Mouse (Mus musculus): Measurements from ENCODE around the gene Speg.

Speg gene

DNA sequence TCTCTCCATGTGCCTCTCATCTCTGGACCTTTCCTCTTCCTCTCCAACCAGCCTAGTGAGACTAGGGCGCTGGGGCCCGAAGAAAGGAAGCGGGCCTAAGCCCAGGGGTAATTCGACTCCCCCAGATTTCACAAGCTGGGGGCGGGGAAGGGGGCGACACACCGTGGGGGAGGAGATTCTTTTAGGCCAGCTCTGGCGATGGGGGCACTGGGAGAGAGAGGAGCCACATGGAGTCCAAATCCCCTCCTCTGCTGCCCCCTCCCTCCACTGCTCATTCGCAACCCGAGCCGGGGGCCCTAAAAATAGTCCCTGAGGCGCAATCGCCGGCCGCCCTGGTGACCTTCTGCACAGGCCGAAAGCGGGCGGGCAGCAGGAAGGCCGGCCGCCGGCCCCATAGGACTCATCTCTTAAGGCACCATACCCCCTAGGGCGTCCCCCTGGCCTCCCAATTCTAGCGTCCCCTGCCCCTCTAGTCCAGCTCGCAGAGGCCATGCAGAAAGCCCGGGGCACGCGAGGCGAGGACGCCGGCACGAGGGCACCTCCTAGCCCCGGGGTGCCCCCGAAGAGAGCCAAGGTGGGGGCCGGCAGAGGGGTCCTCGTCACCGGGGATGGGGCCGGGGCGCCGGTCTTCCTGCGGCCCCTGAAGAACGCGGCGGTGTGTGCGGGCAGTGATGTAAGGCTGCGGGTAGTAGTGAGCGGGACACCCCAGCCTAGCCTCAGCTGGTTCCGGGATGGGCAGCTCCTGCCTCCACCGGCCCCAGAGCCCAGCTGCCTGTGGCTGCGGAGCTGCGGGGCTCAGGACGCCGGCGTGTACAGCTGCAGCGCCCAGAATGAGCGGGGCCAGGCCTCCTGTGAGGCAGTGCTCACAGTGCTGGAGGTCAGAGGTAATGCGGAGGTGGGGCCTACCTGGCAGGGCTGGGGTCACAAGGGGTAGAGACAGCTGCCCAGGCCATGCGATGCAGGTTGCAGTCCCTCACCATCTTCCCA, at the start of gene Speg:
Speg (plus strand) TSS at position 348 of the 987 bp plus-strand sequence.
- no peak for DNase-seq (ENCODE audit: low spot score)

DNA sequence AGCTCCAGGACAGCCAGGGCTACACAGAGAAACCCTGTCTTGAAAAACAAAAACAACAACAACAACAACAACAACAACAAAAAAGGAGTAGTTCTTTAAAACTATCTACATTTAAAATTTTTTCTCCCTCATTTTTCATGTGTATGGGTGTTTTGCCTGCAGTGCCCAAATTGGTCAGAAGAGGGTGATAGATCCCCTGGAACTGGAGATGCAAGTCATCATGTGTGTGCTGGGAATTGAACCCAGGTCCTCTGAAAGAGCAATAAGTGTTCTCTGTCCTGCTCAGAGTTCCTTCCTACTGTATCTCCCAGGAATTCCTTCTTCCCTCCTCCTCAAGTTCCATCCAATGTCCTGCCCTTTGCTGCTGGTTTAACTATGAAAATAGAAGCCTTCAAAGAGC, 47.6 kb upstream of the Speg start:
- DNase-seq (ENCODE audit: low spot score): no peak

DNA sequence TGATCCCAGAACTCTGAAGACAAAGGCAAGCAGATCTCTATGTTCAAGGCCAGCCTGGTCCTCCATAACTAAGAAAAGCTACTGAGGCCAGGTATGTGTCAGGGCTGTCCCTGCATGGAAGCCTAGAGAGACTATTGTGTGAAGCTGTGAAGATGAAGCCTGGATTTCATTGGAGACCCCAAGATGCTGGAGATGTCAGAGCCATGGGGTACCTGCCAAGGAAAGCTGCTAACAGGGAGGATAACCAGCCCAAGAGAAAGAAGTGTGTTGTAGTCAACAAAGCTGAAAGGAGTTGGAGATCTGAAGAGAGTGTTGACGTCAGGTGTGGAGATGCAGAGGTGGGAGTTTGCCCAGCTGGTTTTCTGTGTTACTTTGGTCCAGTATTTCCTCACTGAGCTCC, 43.8 kb upstream of the Speg start:
- DNase-seq (ENCODE audit: low spot score): no peak

DNA sequence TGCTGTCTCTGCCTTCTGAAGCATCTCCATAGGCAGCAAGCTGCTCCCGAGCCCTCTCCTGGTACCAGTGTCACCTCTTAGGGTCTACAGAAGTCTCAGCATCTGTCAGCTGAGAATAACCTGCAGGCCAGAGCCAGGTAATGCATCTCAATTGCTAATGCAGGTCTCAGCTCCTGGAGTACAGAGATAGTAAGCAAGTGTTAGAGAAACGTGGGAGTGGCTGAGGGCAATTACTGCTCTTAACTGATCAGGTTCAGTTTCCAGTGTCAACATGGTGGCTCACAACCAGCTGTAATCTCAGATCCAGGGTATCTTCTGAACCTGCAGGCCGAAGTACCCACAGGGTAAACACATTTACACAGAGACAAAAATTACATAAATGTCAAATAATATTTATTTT, 38.6 kb upstream of the Speg start:
- peak; percentile 13 for DNase-seq (ENCODE audit: low spot score)

DNA sequence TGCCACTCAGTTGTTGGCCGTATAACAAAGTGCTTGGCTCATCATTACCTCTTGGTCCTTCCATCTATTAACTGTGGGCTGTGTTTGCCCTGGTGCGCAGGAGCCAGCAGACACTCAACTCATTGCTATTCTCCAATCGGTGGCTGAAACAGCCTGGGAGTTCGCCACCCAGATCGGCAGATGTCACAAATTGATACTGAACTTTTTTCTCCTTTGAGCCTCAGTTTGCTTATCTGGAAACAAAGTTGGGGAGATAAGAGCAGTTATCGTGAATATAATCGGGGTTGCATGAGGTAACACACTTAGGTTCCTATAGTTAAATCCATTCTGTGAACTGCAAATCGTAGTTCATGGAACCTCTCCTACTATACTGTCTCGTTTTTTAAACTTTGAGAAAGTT, 38.0 kb upstream of the Speg start:
- no peak for DNase-seq (ENCODE audit: low spot score)

DNA sequence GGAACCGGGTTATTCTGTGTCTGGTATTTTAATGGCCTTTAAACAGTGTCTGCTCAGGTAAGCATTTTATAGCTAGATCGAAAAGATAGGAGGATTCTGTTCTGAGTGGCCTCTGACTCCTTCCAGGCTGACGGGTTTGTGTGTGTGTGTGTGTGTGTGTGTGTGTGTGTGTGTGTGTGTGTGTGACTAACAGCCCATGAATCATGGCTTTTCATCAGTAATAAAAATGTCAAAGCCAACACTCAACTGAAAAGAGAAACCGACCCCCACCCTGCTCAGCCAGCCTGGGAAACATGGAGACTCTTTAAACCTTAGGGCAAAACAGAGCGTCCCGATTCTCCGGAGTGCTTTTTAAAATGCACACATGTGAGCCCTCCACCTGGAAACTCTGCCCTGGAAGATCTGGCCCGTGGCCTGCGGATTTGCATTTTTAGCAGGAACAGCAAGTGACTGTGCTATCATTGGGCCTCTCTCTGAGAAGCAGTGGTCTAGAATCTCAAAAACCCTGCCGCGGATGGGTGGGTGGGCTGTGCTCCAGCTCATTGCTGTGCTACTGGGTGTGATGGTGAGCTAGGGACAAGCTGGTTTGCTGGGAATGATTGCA, 36.9 kb upstream of the Speg start:
- DNase-seq (ENCODE audit: low spot score): peak; percentile 78

DNA sequence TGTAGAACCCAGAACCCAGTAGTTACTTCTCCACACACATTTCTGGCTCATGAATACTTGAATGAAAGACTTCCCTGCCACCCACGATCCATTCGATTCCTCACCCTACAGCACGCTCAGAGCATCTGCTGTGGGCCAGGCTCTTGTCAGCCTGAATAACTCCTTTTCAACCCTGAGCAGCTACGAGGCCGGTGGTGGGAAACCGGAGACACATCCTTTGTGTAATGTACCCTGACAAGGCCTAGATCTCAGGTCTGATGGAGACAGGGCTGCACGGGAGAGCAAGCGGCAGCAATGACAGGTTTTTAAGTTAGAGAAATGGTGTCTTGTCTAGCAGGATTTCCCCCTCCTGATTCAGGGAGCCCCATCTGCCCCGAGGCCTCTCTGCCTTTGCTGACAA, 35.8 kb upstream of the Speg start:
- DNase-seq (ENCODE audit: low spot score): no peak

DNA sequence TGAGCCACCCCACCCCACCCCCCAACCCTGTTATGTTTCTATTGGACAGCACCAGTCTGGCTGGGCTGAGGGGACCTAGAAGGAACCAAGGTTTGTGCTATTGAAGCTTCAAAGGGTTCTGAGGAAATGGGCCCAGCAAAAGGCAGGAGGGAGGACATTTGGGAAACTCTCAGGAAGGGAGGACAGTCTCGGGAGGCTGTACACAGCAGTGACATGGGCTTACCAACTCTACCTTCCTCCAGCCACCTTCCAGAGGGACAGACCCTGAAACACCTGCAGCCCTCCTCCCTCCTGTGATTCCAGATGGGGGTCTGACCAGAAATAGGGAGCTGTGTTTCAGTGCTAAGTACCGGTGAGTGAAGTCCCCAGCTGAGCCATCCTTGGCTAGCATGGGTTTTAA, 34.6 kb upstream of the Speg start:
- no peak for DNase-seq (ENCODE audit: low spot score)

DNA sequence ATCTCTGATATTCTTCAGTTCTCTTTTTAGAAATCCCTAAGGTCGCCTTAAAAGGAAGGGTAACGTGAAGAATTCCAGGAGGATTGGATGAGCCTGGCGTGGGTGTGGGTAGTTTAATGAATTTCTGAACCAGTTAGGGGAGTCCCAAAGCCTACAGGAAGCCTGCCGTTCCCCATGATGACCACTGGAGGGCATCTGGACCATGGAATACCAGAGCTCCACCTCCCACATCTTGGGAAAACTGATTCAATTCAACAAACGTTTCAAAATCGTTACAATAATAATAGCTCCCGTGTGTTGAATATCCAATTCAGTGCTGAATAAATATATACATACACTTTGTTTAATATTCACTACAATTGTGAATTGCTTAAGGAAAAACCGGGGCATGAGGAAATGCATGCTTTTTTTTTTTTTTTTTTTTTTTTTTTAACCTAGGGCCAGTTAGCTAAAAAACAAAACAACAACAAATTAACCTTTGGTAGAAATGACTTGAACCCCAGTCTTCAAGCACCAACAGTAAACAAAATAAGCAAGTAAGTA, 32.2 kb upstream of the Speg start:
- DNase-seq (ENCODE audit: low spot score): peak; percentile 53

DNA sequence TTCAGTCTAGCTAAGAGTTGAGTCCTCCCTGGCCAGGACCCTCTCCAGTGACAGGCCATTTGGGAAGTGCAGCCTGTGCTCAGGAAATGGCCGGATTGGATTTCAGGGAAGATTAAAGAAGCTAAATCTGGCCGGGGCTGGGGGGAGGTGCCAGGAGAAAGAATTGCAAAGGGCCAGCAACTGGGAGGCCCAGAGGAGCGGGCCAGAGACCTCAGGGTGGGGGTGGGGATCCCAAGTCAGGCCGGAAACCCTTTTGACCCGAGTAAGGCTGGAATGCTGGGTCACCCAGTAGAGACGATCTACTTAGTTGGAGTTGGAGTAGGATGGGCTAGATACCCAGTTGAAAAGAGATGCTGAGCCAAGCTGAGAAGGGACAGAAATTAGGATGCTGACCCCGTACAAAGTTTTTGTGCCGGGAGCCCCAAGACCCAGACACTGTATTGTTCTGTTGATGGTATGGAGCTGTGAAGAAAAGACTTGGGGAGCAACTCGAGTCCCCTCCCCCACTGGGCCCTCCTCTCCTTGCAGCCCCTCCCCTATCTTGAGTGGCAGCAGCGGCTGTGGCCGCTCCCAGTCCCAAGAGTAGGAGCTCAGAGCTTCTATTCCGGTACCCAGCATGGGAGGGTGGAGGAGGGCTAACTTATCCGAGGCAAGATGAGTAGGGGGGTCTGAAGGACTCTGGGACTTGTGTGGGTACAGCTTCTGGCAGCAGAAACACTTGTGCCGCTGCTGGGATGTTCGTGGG, 30.6 kb upstream of the Speg start:
- peak; percentile 64 for DNase-seq (ENCODE audit: low spot score)

DNA sequence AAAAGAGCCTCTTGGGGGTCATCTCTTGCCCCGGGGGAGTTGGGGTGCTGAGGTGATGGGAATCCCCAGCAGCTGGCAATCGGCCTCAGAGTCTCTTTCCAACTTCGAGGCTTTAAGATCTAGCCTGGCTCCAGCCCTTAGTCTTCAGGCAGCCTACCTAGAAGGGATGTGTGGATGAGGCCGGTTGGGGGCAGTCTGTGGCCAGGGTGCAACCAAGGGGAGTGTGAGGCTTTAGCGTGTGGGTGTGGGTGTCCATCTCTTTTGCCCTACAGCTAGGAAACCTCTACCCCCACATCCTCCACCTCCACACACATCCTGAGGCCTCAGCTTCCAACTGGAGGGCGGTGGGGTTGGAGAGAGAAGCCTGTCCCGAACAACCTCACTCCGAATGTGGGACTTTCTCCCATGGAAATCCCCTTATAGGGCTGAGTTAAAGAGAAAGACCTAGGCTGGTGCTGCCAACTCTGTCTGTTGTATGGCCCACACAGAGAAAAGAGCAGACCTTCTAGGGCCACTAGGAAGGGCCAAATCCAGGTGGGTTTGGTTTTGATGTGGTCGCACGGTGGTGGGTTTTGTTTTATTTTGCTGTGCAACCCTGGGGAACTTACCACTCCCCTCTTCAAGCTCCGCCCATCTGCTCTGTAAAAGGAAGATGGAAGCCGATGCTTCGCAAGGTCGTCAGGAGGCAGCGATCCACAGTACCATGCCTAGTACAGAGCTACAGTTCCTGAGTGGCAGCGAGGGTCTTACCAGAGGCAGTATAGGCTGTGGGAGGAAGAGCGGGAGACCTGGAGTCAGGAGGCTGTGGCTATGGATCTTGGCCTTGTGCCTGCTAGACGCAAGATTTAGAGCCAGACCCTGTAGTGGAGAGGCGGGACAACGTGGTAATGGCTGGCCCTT, 29.8 kb upstream of the Speg start:
- peak; percentile 27 for DNase-seq (ENCODE audit: low spot score)

DNA sequence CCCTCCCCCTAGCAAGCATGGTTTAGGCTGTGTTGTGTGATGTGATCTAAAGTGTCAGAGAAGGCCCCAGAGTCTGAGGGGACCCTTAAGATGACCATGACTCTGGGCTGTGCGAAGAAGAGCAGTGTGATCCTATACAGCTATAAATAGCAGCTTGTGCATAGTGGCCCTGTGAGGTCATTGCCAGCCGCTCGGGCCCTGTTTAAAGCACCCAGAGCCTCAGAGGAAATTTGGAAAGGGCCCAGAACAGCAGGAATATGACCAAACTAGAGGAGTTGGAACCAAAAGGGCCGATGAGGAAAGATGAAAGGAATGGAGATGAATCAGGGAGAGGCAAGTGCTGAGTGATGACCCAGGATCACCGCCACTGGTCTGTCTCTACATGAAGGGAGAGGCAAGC, 27.8 kb upstream of the Speg start:
- no peak for DNase-seq (ENCODE audit: low spot score)

DNA sequence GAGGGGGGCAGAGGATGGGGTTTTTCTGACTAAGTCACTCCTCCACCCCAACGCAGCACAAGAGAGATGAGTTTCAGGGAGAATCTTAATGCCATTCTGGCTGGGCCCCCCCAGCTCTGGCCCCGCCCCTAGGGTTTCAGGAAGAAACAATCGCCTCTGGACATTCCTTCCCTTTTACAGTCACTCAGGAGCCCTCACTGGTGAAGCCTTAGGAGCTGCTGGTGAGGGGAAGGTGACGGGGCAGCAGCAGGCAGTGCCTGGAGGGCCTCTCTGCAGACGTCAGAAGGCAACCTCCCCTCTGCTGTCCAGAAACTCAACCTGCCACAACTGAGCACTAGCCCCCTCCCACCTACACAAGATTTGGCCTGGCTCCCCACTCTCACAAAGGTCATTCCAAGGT, 25.8 kb upstream of the Speg start:
- no peak for DNase-seq (ENCODE audit: low spot score)

DNA sequence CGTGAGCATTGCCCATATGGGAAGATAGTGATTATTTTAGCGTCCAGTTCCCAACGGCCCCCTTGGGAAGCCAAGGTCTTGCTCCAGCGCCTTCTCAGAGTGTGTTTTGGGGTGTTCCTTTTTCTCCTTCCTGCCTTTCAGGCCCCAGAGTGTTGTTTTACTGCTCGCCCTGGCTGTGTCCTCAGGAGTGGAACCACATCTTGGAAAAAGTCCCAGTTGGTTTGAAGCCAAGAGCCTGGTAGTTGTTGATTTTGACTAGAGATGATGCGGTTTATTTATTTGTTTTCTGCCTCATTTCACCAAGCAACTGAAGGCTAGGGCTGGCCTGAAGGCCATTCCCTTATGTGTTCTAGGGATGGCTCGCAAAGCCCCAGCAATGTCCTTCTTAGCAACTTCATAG, 17.8 kb upstream of the Speg start:
- DNase-seq (ENCODE audit: low spot score): no peak

DNA sequence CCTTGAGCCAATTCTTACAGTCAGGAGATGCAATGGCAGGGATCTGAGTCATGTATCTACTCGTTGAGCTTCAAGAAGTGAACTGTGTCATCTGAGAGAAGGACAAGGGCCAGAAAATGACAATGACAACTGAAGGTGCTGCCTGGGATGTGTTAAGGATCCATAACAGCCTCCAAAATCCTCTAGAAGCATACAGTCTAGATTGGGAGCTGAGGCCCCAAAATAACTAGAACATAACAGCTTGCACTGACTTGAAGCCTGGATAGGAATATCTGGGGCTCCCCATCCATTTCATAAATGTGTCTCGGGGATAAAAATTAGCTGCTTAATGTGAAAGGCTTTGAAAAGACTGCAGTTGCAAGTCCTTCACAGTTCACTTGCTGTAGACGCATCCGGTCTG, 17.1 kb upstream of the Speg start:
- DNase-seq (ENCODE audit: low spot score): no peak

DNA sequence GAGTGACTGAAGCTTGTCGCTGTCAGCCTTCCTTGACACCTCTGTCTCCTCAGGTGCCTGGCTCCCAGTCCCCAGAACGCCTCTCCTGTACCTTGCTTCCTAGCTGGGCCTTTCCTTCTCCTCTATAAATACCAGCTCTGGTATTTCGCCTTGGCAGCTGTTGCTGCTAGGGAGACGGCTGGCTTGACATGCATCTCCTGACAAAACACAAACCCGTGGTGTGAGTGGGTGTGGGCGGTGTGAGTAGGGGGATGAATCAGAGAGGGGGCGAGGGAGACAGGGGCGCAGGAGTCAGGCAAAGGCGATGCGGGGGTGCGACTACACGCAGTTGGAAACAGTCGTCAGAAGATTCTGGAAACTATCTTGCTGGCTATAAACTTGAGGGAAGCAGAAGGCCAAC, 15.8 kb upstream of the Speg start:
- DNase-seq (ENCODE audit: low spot score): no peak

DNA sequence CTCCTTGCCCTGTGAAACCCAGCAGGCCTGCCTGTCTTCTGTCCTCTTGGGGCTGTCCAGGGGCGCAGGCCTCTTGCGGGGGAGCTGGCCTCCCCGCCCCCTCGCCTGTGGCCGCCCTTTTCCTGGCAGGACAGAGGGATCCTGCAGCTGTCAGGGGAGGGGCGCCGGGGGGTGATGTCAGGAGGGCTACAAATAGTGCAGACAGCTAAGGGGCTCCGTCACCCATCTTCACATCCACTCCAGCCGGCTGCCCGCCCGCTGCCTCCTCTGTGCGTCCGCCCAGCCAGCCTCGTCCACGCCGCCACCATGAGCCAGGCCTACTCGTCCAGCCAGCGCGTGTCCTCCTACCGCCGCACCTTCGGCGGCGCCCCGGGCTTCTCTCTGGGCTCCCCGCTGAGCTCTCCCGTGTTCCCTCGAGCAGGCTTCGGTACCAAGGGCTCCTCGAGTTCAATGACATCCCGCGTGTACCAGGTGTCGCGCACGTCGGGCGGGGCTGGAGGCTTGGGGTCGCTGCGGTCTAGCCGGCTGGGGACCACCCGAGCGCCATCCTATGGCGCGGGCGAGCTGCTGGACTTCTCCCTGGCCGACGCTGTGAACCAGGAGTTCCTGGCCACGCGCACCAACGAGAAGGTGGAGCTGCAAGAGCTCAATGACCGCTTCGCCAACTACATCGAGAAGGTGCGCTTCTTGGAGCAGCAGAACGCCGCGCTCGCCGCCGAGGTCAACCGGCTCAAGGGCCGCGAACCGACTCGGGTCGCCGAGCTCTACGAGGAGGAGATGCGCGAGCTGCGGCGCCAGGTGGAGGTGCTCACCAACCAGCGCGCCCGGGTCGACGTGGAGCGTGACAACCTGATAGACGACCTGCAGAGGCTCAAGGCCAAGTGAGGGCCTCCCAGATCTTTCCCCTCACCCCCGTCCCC, 14.7 kb upstream of the Speg start, which contains the start of gene Des:
Des (plus strand) TSS at position 218 of the 920 bp plus-strand sequence.
- peak; percentile 36 for DNase-seq (ENCODE audit: low spot score)

DNA sequence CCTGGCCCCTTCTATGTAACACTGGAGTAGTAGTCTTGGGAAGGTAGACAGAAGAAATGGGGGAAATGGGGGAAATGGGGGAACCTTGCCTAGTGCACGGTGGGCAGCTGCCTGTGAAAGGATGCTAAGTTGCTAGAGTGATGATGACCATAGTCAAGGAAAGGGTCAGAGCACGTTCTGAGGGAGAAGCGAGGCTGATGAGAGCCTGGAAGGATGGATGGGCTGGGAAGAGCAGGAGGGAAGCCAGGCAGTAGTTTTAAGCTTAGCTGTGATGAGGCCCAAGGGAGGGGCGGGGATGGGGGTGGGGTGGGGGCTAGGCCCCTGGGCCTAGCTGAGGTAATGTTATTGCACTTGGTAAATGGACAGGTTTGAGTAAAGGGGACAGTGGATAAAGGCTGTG, 14.0 kb upstream of the Speg start:
- DNase-seq (ENCODE audit: low spot score): no peak

DNA sequence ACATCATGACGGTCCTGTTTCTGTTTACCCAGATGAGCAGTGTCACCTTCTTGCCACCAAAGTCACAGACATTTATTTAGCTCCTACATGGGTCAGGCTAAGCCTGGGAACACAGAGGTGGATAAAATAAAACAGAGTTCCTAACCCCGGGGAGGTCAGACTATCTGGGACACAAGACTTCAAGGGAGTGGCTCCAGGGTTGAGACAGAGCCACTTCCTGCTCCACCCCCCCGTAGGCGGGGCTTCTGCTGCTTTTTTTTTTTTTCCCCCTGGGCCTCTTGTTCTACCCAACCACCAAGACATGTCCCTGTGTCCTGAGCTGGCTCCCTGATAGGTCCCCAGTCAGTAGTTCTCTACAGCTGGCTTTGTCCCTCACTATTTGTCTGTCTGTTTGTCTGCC, 13.3 kb upstream of the Speg start:
- DNase-seq (ENCODE audit: low spot score): no peak

DNA sequence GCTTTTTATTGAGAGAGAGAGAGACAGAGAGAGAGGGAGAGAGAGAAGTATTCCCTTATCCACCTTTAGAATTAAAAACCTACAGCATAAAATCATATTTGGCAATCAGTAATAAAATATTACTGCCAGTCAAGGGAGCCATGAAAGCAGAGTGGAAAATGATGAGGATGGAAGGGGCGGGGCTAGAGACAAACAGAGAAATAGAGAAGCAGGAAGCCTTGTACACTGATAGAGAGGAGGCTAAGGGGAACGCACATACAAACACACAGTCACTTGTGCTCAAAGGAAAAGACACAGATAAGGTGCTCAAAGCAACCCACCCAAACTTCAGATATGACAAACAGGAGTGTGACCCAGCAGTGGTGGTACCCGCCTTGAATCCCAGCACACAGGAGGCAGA, 11.2 kb upstream of the Speg start:
- no peak for DNase-seq (ENCODE audit: low spot score)
